Mouse (Mus musculus) lung, postnatal 36 days (tissue): ENCODE data around the gene Malsu1.
A peak's percentile ranks its signal among the peaks of the same experiment; 100 is the strongest.

Experiments
- DNase-seq: peaks from one replicate; pipeline ENCODE4 v3.0.0; 2022; ENCODE audit warnings: mixed read lengths

The Malsu1 gene

DNA sequence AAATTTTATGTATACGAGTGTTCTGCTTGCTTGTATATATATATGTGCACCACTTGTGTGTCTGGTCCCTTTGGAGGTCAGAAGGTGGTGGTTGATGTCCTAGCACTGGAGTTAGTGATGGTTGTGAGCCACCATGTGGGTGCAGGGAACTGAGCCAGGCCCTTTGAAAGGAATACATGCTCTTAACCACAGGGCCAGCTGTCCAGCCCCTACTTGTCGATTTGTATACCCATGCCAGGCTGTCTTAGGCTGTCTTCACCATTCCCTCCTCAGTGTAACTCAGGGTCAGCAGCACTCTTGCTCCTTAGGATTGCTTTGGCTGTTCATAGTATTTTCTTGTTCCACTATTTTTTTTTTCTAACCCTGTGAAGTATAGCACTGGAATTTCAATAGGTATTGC, 4.3 kb downstream of the Malsu1 start:
- no peak for DNase-seq

GRCm38 (mm10) chr6:49079313-49079712, 5.7 kb downstream of the Malsu1 start:
- no peak for DNase-seq

- DNase-seq = no peak
Measured at GRCm38 (mm10) chr6:49083008-49083407, 9.4 kb downstream of the Malsu1 start.

DNA sequence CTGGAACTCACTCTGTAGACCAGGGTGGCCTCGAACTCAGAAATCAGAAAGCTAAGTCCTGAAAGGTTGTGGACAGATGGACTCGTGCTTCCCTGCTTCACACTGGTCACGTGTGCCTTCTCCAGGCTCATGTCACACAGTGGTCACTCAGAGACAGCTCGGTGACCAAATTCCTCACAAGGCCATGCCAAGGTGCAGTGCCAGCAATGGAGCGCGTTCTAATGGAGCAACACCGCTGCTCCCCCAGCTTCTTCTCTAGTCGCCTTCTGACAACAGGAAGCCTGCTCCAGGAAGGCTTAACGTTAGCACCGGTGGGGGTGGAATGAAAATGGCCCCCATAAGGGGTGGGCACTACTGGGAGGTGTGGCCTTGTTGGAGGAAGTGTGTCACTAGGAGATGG, 21.4 kb downstream of the Malsu1 start:
- no peak for DNase-seq

- peak; percentile 77 for DNase-seq
Measured at GRCm38 (mm10) chr6:49096421-49096820, 22.8 kb downstream of the Malsu1 start.

DNA sequence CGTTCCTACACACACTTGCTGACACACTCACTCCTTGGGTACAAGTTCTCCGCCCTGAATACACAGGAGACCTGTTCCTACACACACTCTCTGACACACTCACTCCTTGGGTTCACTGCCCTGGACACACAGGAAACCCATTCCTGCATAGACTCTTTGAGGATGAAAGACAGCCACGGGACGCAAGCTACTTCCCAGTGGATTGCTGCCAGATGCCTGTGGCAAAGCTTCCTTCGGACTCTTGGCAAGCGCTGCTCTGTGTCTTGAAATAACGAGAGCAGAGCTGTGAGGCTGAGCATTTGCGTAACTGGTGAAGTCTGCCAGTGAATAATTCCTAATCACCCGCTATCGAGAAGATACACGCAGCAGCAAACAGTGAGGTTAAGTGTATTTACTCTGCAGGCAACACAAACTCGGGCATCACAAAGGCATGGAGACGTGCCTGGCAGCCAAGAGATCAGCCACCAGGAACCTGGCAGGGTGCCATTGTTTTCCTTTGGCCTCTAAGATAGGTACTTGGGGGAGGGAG, 23.4 kb downstream of the Malsu1 start:
- DNase-seq = peak; percentile 91

- peak; percentile 9 for DNase-seq
Measured at GRCm38 (mm10) chr6:49097596-49098110, 24.1 kb downstream of the Malsu1 start.

GRCm38 (mm10) chr6:49099086-49099485, 25.5 kb downstream of the Malsu1 start:
- DNase-seq = no peak

- no peak for DNase-seq
Measured at GRCm38 (mm10) chr6:49106746-49107500, 33.3 kb downstream of the Malsu1 start.

DNA sequence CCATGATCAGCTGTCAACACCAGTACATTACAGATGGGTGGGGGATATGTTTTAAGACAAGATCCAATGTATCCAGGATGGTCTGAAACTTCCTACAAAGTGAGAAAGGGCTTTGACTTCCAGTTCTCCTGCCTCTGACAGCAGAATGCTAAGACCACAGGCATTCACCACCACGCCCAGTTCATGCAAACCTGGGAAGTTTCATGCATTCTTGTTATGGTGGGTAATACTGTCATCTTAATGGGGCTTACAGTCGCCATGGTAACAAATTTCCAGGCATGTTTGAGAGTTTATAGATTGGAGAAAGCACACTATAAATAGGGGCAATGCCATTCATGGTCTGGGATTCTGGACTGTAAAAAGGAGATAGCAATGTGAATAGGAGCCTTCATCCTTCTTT, 35.6 kb downstream of the Malsu1 start:
- no peak for DNase-seq

DNA sequence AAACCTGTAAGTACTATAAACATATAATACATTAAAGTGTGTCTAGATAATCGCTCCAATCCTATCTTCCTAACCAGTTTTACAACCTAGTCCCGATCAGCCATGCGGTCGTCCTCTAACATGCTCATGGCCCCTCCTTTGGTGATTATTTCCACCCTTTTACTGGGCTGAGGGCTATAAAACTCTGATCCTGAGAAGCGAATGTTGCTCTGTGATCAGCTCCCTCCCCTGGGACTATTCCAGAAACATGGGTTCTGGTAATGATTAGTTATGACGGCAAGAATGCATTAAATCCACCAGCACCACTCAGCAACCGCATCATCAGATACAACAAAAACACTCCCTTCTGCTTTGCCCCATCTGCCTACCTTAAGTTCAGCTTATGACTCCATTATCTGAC, 40.3 kb downstream of the Malsu1 start:
- DNase-seq = no peak

GRCm38 (mm10) chr6:49114457-49114856, 40.9 kb downstream of the Malsu1 start:
- DNase-seq = no peak

GRCm38 (mm10) chr6:49115550-49115949, 42.0 kb downstream of the Malsu1 start:
- no peak for DNase-seq

DNA sequence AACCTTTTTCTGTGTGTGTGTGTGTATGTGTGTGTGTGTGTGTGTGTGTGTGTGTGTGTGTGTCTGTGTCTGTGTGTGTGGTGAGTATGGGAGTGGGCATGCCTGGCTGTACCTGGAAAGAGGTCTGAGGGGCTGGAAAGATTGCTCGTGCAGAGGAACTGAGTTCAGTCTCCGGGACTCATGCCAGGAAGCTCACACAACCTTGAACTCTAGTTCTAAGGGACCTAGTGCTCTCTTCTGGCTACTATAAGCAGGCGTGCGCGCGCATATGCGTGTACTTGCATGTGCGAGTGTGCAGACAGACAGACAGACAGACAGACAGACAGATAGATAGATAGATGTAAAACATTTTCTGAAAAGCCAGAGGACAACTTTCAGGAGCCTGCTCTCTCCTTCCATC, 42.6 kb downstream of the Malsu1 start:
- DNase-seq = no peak

DNA sequence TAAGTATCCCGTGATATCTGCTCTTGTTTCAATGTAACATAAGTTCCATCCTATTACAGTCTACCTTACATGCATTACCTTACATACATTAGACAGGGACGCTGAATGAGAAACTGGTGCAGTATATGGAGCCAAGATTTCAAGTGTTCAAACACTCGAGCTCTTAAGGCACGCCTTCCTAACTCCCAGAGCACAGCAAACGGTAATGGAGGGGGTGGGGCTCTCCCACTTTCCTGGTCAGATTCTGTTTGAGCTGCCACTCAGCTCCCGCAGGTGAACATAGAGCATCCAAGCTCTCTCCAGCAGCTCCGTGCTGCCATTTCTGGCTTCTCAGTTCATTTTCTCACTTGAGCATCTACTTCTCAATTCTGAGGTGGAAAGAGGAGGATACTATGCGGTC, 44.9 kb downstream of the Malsu1 start:
- DNase-seq = peak; percentile 74

GRCm38 (mm10) chr6:49119462-49120135, 46.0 kb downstream of the Malsu1 start:
- DNase-seq = no peak

DNA sequence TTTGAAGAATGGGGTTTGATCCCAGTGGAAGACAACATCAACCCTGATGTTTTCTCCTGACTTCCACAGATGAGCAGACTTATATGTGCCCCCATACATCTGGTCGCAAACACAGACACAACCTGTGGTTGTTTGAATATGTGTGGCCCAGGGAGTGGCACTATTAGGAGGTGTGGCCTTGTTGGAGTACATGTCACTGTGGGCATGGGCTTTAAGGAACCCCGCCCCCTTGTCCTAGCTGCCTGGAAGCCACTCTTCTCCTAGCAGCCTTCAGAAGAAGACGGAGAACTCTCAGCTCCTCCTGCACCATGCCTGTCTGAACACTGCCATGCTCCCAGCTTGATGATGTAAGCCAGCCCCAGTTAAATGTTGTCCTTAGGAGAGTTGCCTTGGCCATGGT, 46.8 kb downstream of the Malsu1 start:
- no peak for DNase-seq

DNA sequence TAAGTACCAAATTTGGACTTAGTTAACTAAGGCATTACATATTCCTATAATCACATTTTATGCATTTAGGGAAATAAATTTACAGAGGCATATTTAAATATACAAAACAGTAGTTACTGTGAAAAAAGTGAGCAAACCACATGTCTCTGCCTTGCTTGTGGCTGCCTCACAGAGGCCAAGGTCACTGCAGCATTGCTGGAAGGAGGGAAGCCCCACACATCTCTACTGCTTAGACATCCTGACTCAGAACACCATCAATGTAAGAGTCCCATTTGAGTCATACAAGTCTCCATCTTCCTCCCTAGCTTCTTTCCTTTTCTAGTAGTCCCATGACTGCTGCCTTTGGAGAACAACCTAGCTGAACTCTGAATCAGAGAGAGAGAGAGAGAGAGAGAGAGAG, 56.7 kb downstream of the Malsu1 start:
- no peak for DNase-seq

DNA sequence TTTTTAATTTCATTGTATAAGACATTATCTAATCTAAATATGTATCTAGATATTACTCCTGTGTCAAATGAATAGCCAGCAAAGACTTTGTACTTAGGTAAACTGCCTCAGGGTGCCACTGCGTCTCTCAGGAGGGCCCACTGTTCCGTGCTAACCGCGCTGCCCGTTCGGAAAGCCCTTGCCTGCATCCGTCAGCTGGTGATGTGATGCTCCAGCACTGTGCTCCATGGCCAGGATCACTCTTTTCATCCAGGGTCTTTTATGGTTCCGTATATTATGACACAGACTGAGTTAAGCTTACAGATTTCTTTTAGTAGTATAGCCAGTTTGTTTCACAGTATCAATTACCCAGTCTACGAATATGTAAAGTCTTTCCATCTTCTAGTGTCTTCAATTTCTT, 58.3 kb downstream of the Malsu1 start:
- DNase-seq = no peak

DNA sequence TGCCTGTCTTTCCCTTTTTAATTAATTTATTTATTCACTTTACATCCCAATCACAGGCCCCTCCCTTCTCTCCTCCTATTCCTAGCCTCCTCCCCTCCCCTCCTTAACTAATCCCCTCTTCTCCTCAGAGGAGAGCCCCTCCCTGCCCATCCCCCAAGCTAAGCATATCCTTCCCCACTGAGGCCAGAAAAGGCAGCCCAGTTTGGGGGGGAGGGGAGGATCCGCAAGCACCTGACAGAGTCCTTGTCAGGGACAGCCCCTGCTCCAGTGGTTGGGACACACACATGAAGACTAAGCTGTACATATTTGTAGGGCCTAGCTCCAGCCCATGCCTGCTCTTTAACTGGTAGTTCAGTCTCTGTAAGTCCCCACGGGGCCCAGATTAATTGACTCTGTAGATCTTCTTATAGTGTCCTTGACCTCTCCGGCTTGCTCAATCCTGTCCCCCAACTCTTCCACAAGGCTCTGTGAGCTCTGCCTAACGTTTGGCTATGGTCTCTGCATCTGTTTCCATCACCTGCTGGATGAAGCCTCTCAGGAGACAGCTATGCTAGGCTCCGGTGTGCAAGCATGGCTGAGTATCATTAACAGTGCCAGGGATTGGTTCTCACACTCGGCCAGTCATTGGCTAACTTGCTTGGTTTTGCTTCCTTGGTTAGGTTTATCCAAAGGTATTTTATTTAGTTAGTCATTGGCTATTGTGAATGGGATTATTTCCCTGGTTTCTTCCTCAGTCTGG, 58.9 kb downstream of the Malsu1 start:
- DNase-seq = no peak
